In the genomic region with DNA sequence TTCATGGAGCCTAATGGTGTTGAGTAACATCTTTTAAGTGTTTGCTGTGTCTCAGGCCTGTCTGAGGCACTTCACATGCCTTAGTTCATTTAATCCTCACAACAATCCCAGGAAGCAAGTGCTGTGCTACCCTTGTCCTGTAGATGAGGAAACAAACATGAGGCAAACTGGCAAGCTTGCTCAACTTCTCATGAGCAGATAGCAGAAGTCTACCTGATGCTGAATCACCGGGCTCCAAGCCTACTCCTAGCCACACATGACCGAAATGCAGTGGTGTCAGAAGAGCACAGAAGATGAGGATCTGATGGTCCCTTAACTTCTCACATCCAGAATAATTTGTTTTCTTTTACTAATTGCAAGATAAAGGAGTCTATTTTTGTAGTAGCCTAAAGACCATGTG, we compare ENCODE assay signal across 19 mouse cellular contexts.
"Had no signal": no experiment of that assay in that cellular context is flagged by ENCODE, and none has a peak within 500 bp of the region (broad histone marks: within the 10 kb centered on the region; RNA-seq: fewer than 3 reads in every experiment).

No protein-coding gene starts in this region.

- ATAC-seq: liver, postnatal 0 days; lung, postnatal 0 days; midbrain, embryonic 16.5 days had no signal

- H3K4me3 ChIP-seq: liver, embryonic 13.5 days; liver, embryonic 15.5 days; lung, embryonic 15.5 days; midbrain, embryonic 10.5 days; midbrain, embryonic 12.5 days; myocyte; neural tube, embryonic 13.5 days; neural tube, embryonic 15.5 days had no signal

- H3K9me3 ChIP-seq: liver, embryonic 13.5 days; liver, embryonic 15.5 days; lung, embryonic 15.5 days; midbrain, embryonic 10.5 days; midbrain, embryonic 12.5 days; neural tube, embryonic 13.5 days; neural tube, embryonic 15.5 days had no signal

- H3K4me2 ChIP-seq: liver, embryonic 13.5 days; liver, embryonic 15.5 days; lung, embryonic 15.5 days; midbrain, embryonic 12.5 days; neural tube, embryonic 13.5 days; neural tube, embryonic 15.5 days had no signal

- DNase-seq: liver, embryonic 13.5 days; liver, postnatal 0 days; lung, adult 2 months; lung, postnatal 4 days; midbrain, embryonic 14.5 days; right cerebral cortex, postnatal 14 days; spleen, adult 18-20 months; thymus, adult 18-20 months; thymus, postnatal 14 days; thymus, postnatal 36 days had no signal

- H3K27me3 ChIP-seq: liver, embryonic 13.5 days; liver, embryonic 15.5 days; lung, embryonic 15.5 days; midbrain, embryonic 12.5 days; neural tube, embryonic 13.5 days; neural tube, embryonic 15.5 days had no signal

- H3K27ac ChIP-seq: liver, embryonic 13.5 days; liver, embryonic 15.5 days; lung, embryonic 15.5 days; midbrain, embryonic 10.5 days; midbrain, embryonic 12.5 days; neural tube, embryonic 13.5 days; neural tube, embryonic 15.5 days had no signal

- H3K4me1 ChIP-seq: liver, embryonic 13.5 days; liver, embryonic 15.5 days; lung, embryonic 15.5 days; midbrain, embryonic 10.5 days; midbrain, embryonic 12.5 days; neural tube, embryonic 13.5 days; neural tube, embryonic 15.5 days had no signal

- H3K36me3 ChIP-seq: liver, embryonic 13.5 days; liver, embryonic 15.5 days; lung, embryonic 15.5 days; midbrain, embryonic 10.5 days; midbrain, embryonic 12.5 days; neural tube, embryonic 13.5 days; neural tube, embryonic 15.5 days had no signal

- H3K9ac ChIP-seq: liver, embryonic 13.5 days; liver, embryonic 15.5 days; liver, postnatal 0 days; lung, embryonic 15.5 days; midbrain, embryonic 12.5 days; neural tube, embryonic 13.5 days; neural tube, embryonic 15.5 days had no signal
